Mouse (Mus musculus) heart, postnatal 10 days (tissue): ENCODE results near the gene Dhx38. TPM values are rescaled to one million over a fixed set of nuclear protein-coding genes. Genes with fewer than 3 reads are reported as not detected.

Source experiments
- DNase-seq, 2 experiments: peaks; one replicate each; pipeline ENCODE4 v3.0.0; 2021
- intact Hi-C: fragments of 180-260 bp; cut with DNase I; formaldehyde crosslinking; loops from one replicate; pipeline ENCODE4 v1.15.1; 2025
- total RNA-seq, 2 experiments: library from RNA; stranded (reverse); gene quantifications; 2 replicates each; pipeline ENCODE4 v1.2.3; 2021

The Dhx38 gene
- total RNA-seq, 2 experiments from 2014 or later = 18.0 to 18.6 TPM

GRCm38 (mm10) chr8:109563881-109564280 is 1.8 kb downstream of the Dhx38 start:
- intact Hi-C loops = loop anchor here (10.0 kb wide), 1 partner anchor 1979 kb away; the partner anchor contains the start of gene Psmd7
- DNase-seq = no peak

- peak in 1 of 2 experiments; percentile 17 for DNase-seq
- intact Hi-C loops = no loop called here
These were observed 14.0 kb downstream of the Dhx38 start for GRCm38 (mm10) chr8:109551663-109552062.

- intact Hi-C loops = no loop called here
- no peak for DNase-seq
These were observed 21.6 kb downstream of the Dhx38 start for GRCm38 (mm10) chr8:109544049-109544448.

- intact Hi-C loops = no loop called here
- no peak for DNase-seq
These were observed 22.7 kb downstream of the Dhx38 start for GRCm38 (mm10) chr8:109542748-109543519.

GRCm38 (mm10) chr8:109542165-109542564 is 23.5 kb downstream of the Dhx38 start:
- DNase-seq = no peak
- intact Hi-C loops = no loop called here

GRCm38 (mm10) chr8:109536703-109537102 is 29.0 kb downstream of the Dhx38 start:
- intact Hi-C loops = no loop called here
- DNase-seq = peak; percentile 77 to 89

GRCm38 (mm10) chr8:109535140-109535990 is 30.3 kb downstream of the Dhx38 start:
- DNase-seq = peak; percentile 22 to 48
- intact Hi-C loops = no loop called here

- intact Hi-C loops = no loop called here
These were observed 41.7 kb downstream of the Dhx38 start for GRCm38 (mm10) chr8:109524008-109524407.

GRCm38 (mm10) chr8:109505560-109505959 is 60.1 kb downstream of the Dhx38 start:
- intact Hi-C loops = no loop called here
- DNase-seq = no peak

More at GRCm38 (mm10) chr8:109524008-109524407, 41.7 kb downstream of the Dhx38 start:
- no peak for DNase-seq

GRCm38 (mm10) chr8:109503566-109503965 is 62.1 kb downstream of the Dhx38 start:
- intact Hi-C loops = no loop called here
- DNase-seq = no peak

GRCm38 (mm10) chr8:109499009-109499717 is 66.5 kb downstream of the Dhx38 start:
- intact Hi-C loops = no loop called here
- no peak for DNase-seq

Other genes starting within 250 kb of the Dhx38 start
- not detected for gene Pmfbp1, start 71.8 kb downstream of the Dhx38 start, total RNA-seq
- 1 to 10 TPM; 5.3 to 6.9 TPM for gene Txnl4b, start within 50 bp of the Dhx38 start, total RNA-seq
- gene Hp, start 13.3 kb upstream of the Dhx38 start, total RNA-seq = 1 to 10 TPM; 2.6 to 4.5 TPM
- 10 to 100 TPM; 14.1 to 18.7 TPM for gene Dhodh, start 42.8 kb upstream of the Dhx38 start, total RNA-seq
- under 1 TPM in 1 of 2 experiments, not detected in 1; 0.26 TPM for gene Pkd1l3, start 48.7 kb upstream of the Dhx38 start, total RNA-seq
- gene Ist1, start 127.4 kb upstream of the Dhx38 start, total RNA-seq = 10 to 100 TPM; 61.7 to 62.6 TPM
- 10 to 100 TPM; 13.1 to 15.2 TPM for gene Zfp821, start 139.7 kb upstream of the Dhx38 start, total RNA-seq
- 10 to 100 TPM; 34.7 to 36.7 TPM for gene Atxn1l, start 171.9 kb upstream of the Dhx38 start, total RNA-seq
- 10 to 100 TPM; 53.2 to 53.6 TPM for gene Ap1g1, start 212.7 kb upstream of the Dhx38 start, total RNA-seq